Mouse (Mus musculus) G1E (cell line): ENCODE measurements around the gene Rom1.

Experiments used
- CTCF ChIP-seq: IDR thresholded peaks from 2 replicates; pipeline ENCODE4 v1.5.1; 2012; ENCODE audit warnings: low read depth, low read length, inconsistent platforms, mixed read lengths
- GATA1 ChIP-seq: IDR thresholded peaks from 2 replicates; pipeline ENCODE4 v1.6.1; 2012; ENCODE audit warnings: borderline replicate concordance, low read length, inconsistent platforms, mixed read lengths
- POLR2AphosphoS5 ChIP-seq: IDR thresholded peaks from 2 replicates; pipeline ENCODE4 v1.6.1; 2012; ENCODE audit warnings: low read depth, low read length, inconsistent platforms; ENCODE audit not compliant: insufficient replicate concordance

- TF ChIP-seq CTCF, result no peak
- TF ChIP-seq GATA1, result no peak
- no peak for TF ChIP-seq POLR2AphosphoS5
Measured at GRCm38 (mm10) chr19:8919684-8920072, 9.5 kb downstream of the Rom1 start.
